Mouse (Mus musculus): ENCODE data around the gene 1110059G10Rik. TPM values are rescaled to one million over a fixed set of nuclear protein-coding genes. Genes with fewer than 3 reads are reported as not detected.

1110059G10Rik gene
- polyA plus RNA-seq (2012; ENCODE audit: low replicate concordance), result 1.5 and 2.4 TPM in 2 replicates

DNA sequence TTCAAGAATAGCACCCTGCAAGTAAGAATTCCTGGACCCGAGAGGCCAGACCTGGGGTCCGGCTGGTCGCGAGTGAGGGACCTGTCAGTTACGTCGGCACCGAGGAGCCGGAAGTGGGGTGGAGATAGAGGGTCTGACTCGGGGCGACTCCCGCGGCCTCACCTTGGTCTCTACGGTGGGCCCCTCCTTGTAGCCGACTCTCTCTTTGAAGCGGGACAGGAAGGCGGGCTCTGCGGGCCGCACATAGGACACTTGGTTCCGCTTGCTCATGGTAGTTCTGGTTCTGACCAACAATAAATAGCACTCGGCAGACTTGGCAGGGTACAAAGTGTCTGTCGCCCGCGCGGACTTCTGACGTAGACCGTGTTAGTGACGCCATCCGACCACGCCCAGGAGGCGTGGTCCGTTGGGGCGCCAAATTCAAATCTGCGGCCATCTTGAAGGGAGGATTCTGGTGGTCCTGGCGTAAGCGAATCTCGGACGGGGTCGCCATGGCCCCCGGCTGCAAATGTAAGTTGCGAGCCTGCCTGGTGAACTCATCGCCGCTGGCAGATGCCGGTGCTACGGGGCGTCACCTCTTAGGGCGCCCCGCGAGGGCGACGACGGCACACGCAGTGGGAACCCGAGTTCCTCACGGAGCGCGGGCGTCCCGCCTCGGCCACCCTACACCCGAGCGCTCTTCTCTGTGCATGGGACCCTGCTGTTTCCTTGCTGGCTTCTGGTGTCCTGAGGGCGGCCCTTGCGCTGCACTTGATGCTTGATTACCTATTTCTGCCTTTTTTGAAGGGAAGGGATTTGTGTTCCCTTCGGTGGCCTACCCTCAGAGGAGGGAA lies at the start of gene 1110059G10Rik, which contains the start of gene Kif15:
Gene 1110059G10Rik, minus strand, starts transcription at position 358 of the 833 bp plus-strand sequence.
Gene Kif15, plus strand, starts transcription at position 404 of the 833 bp plus-strand sequence.

GRCm38 (mm10) chr9:122922936-122923381 lies 27.8 kb downstream of the 1110059G10Rik start, which contains the start of gene Zfp105:
TSS of gene Zfp105 (plus strand) at chr9:122923072.

Other genes with a start within 250 kb of the 1110059G10Rik start
- not detected in 2 replicates for gene Topaz1, start 203.7 kb downstream of the 1110059G10Rik start, polyA plus RNA-seq (2012; ENCODE audit: low replicate concordance)
- 0.84 and 0.92 TPM in 2 replicates for gene Tcaim, start 145.5 kb downstream of the 1110059G10Rik start, polyA plus RNA-seq (2012; ENCODE audit: low replicate concordance)
- gene Gm35549, start 107.0 kb downstream of the 1110059G10Rik start, polyA plus RNA-seq (2012; ENCODE audit: low replicate concordance), result not detected in 2 replicates
- gene Zfp445, start 85.0 kb downstream of the 1110059G10Rik start, polyA plus RNA-seq (2012; ENCODE audit: low replicate concordance), result 4.2 and 4.5 TPM in 2 replicates
- gene Zkscan7, start 65.3 kb downstream of the 1110059G10Rik start, polyA plus RNA-seq (2012; ENCODE audit: low replicate concordance), result 0.44 and 0.97 TPM in 2 replicates
- gene Zfp105, start 27.9 kb downstream of the 1110059G10Rik start, polyA plus RNA-seq (2012; ENCODE audit: low replicate concordance), result 0.08 and 0.42 TPM in 2 replicates
- gene Kif15, start within 50 bp of the 1110059G10Rik start, polyA plus RNA-seq (2012; ENCODE audit: low replicate concordance), result 4.0 and 9.8 TPM in 2 replicates
- gene Tmem42, start 70.3 kb upstream of the 1110059G10Rik start, polyA plus RNA-seq (2012; ENCODE audit: low replicate concordance), result 0.74 and 2.9 TPM in 2 replicates
- gene Tgm4, start 83.7 kb upstream of the 1110059G10Rik start, polyA plus RNA-seq (2012; ENCODE audit: low replicate concordance), result not detected in 2 replicates
- 65.3 and 82.4 TPM in 2 replicates for gene Zdhhc3, start 162.2 kb upstream of the 1110059G10Rik start, polyA plus RNA-seq (2012; ENCODE audit: low replicate concordance)
- gene Exosc7, start 162.2 kb upstream of the 1110059G10Rik start, polyA plus RNA-seq (2012; ENCODE audit: low replicate concordance), result 0.38 and 8.1 TPM in 2 replicates
- gene Clec3b, start 199.9 kb upstream of the 1110059G10Rik start, polyA plus RNA-seq (2012; ENCODE audit: low replicate concordance), result 0.80 and 1.5 TPM in 2 replicates